Mouse (Mus musculus) spleen, postnatal 36 days (tissue): ENCODE results near the gene Atrnl1.

Experiments used
- DNase-seq, 2 experiments: peaks; one replicate each; pipeline ENCODE4 v3.0.0; 2022; ENCODE audit warnings: low spot score in 2 of 2, mixed read lengths in 1 of 2

The Atrnl1 gene

DNA sequence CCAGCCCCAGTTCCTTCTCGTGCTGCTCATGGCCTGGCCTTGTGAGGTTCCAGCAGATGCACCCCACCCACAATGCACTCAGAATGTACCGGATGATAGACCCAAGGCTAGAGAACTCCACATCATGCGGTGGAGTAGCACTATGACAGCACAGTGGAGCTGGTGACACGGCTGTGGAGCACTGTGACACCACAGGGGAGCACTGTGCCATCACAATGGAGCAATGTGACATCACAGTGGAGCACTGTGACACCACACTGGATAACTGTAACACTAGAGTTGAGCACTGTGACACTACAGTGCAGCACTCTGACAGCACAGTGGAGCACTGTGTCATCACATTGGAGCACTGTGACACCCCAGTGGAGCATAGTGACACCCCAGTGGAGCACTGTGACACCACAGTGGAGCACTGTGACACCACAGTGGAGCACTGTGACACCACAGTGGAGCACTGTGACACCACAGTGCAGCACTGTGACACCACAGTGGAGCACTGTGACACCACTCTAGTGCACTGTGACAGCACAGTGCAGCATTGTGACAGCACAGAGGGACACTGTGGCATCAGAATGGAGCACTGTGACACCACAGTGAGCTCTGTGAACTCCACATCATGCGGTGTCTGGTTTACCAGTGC lies 502.4 kb downstream of the Atrnl1 start:
- DNase-seq, result no peak

DNA sequence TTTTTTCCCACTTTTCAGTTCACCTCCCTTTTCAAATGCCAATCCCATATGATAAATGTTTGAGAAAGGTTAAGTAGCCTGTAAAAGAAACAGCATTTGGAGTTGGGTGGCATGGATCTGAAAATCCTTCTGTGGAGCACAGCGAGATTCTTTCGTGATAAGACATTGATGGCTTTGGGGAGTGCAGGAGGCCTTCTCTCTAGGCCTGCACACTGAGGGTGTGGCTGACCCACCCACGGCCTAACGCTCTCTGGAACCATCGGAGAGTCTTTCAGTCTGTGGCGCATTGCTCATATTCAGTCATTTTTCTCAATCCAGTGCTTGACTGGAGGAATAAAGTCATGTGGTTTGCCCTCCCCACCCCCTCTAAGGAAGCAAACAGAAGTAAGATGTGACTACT lies 506.8 kb downstream of the Atrnl1 start:
- no peak for DNase-seq

DNA sequence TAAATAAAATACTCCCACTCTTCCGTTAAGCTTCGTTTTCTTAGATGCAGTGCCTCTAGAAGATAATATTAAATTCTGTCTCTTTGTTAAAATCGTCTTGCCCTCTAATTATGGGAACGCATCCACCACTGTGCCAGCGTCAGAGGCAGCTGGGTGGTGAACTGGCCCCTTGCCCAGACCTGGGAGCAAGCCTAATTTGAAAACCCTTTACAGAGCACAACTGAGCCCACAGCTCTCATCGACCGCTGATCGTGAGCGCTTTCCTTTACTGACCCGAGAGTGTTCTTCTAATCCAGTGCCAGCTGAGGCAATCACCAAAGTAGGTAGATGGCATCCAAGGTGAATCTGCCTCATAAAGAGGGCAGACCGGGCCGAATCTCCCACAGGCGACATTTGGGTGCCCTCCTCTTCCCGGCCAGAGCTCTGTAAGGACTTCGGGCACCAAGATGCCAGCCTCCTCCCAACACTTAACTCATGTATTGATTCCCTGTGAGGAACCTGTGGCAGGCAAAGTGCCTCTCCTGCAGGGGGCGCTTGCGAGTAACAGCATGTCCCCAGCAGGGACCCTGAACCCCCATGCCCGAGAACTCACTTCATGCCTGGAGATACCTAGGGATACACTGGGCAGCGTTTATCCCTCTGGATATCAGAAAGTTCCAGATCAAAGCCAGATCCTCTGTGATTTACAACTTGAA lies 507.5 kb downstream of the Atrnl1 start:
- DNase-seq, result no peak

DNA sequence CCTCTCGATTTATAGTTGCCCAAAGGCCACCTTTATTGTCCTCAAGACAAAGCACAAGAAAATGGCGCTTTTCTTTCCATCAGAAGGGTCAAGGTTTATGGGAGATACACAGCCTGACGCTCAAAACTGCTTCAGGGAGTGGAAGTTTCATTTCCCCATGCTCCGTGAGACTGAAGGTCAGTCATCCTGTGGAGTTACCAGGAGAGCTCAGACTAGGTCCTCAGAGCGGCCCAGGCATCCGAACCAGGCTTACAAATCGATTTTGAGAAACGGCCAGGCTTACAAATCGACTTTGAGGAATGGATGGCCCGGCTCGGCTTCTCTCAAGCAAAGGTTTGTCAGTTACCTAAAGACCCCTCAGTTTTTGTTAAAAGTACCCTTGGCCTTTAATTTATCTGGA lies 508.0 kb downstream of the Atrnl1 start:
- no peak for DNase-seq

DNA sequence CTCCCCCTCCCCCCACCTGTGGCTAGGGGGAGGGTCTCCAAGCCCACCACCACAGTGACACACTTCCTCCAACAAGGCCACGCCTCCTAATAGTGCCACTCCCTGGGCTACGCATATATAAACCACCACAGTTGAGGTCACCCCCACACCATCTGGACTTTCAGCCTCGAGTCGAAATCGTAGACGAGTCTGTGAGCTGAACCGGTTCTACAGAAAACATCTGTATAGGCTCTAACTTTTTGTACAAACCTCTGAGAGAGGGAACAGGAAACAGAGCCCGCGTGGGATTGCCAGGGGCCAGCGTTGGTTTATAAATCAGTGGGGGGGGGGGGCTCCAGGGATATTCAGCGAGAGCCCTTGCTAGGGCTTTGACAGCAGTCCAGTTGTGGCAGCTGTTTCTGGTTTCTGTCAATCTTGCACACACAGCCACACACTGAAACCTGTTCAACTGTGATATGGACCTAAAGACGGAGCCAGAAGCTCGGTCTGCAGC lies 508.9 kb downstream of the Atrnl1 start:
- no peak for DNase-seq

DNA sequence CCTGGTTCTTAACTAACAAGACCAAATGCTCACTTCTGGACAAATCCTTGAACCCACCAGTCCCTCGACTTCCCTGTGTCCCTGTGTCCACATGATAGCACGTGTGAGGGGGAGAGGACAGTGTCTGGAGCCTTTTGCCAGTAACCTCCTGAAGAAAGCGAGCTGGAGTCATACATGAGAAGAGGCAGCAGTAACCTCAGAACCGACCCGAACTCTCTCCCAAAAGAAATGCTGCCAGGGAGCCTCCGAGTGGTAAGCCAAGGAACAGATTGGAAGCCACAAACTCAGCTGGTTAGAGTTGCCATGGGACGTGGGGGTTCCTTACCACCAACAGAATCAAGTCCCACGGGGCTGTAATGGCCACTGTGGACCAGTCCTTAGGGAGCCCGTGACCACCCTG lies 509.8 kb downstream of the Atrnl1 start:
- no peak for DNase-seq

DNA sequence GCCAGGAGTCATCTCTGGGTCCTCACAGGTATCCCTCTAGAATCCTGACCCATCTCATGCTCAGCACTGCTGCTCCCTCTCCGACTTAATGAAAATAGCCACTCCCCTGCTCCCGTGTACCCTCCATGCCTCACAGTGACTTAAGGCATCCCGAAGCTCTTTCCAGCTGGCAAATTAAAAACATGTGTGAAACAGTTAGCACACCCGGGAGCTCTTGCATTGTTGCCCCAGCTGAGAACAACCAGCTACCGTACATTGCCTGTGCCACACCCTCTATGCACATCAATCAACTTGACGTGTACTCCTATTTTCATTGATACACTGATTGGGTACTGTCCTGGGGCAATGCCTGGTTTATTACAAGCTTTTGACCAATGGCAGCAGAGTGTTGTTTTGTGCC lies 510.8 kb downstream of the Atrnl1 start:
- no peak for DNase-seq

DNA sequence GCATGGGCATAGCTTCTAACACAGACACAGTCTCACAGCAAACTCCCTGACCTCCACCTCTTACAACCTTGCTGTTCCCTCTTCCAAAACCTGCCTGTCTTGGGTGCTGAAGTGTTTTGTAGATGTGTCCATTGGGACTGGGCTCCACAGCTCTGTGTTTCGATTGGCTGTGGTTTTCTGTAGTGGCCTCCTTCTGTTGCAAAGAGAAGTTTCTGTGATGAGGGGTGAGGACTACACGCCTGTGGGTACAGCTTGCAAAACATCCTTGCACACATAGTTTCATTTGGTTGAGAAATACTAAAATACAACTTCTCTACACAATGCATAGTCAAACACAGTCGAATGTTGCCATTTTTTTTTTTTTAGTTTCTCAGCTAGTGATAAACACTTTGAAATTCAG lies 512.8 kb downstream of the Atrnl1 start:
- DNase-seq, result no peak

DNA sequence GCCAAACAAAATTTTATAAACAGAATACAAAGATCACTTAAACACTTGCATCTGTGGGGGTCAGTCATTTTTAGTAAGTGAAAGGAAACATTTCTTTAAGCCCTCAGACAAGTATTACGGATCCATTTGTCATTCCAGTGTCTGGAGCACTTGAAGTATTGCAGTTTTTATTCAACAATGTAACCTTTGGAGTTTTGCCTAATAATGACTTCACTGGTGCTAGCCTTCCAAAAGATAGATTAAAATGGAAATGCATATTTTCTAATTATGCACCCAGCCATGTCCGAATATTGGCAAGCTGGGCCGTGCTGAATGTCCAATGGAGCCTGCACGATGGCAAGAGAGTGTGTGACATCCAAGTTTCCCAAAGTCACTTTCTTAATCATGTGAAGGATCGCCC lies 513.7 kb downstream of the Atrnl1 start:
- DNase-seq, result no peak

DNA sequence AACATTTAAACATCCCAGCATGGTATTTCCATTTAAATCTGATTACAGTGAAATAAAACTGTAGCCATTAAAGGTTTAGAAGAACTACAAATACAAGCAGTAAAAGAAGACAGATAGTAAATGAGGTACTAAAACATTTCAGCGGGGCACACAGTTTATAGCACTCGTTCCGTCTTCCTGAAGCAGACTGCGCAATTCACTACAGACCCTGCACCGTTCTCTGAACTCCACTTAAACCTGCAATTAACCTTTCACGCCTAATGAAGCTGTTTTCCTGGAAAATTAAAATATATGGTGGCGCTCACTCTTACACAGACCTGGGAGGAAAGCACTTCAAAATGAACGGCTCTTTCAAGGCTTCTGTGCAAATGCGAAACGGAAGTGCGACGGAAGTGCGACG lies 514.2 kb downstream of the Atrnl1 start:
- DNase-seq, result no peak

DNA sequence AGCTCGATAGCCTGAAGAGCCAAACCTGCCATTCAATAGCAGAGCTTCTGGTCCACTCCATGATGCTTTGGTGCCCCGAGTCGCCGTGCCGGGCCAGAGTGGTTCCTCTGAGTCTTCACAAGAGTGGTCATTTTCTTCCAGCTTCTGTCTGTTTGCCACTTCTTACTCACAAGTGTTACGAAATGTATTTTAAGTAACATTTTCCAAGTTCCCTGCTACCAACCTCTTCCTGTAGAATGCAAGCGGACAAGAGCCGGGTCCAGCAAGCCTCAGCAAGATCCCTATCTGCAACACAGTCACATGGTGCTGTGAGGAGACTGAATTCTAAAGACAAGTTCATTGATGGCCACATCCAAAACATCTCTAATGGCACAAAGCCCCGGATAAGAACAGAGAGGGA lies 521.1 kb downstream of the Atrnl1 start:
- no peak for DNase-seq

DNA sequence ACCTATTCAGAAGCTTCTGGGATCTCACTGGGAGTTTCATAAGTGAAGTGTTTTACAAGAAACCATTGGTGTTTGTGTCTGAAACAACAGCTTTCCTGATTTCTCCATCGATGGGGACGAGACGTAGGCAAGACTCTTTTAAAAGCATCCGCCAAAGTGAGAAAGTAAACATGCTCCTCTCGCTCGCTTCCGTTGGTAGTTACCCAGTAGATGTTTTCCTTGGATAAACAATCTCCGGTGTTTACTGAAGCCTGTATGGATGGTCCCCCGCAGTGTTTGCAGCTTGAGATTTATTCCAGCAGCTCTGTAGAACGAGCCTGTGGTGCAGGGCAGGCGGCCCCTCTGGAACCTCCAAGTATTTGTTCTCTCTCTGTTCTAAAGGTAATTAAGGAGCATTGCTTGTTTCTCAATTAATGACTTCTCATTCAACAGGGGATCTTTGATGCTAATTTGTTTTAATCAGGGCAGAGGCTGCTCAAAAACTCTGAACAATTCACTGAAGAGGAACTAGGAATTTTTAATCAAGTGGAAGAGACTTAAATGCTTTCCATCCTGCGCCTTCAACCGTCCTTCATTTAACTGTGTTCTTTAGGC lies 529.5 kb downstream of the Atrnl1 start:
- DNase-seq, result no peak

DNA sequence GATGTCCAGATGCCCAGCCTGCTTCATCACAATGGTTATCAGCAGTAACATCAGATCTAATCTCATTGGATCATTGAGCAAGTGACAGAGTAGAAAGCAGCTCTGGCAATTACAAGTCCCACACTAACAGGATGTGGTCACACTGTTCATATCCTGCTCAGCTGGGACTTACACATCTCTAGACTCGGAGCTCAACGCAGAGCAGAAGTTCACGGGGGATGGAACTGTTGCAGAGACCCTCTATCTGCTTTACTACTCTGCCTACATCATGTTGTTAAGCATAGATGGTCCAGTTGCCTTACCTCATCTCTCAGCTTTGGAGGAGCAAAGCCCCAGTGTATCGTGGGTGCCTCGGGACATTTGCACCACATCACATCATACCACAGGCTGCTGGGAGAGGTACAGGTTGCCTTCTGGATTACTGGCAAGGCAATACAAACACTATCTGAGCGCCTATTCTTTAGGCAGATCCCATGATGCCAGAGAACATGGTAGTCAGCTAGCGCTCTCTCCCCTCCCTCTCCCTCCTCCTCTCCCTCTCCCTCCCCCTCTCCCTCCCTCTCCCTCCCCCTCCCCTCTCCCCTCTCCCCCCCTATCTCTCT lies 533.1 kb downstream of the Atrnl1 start:
- peak in 1 of 2 experiments; percentile 3 for DNase-seq

DNA sequence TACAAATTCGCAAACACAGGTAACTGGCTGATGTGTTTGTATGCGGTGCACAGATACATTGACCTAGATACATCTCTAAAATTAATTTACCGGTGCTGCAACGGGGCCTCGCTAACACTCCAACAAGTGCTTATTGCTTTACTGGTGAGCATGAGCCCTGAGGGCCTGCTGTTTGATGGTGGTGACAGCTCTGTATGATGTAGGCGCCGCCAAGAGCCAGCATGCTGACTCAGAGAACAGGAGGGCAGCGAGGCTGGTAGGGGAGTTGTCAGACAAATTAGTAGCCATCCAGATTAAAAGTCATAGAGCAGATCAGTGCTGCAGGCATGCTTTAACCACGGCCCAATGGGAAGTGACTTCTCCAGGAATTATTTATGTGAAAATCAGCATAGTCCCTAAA lies 534.7 kb downstream of the Atrnl1 start:
- no peak for DNase-seq

DNA sequence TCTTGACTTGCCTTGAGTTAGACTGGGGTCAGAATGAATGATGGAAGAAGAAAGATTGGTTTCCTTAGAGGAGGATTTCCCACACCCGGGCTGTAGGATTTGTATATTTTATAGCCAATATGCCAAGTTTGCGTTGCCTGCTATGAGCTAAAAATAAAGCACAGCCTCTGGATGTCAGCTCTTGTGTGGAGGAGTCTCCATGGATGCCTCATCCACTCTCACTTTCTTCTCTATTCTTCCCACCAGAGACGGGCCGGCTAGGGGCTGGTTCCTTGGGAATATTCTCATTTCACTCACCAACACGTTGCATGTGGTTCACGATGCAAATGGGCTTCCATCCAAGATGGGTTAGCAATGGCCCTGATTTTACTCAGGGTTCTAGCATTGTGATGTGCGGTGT lies 540.4 kb downstream of the Atrnl1 start:
- no peak for DNase-seq

DNA sequence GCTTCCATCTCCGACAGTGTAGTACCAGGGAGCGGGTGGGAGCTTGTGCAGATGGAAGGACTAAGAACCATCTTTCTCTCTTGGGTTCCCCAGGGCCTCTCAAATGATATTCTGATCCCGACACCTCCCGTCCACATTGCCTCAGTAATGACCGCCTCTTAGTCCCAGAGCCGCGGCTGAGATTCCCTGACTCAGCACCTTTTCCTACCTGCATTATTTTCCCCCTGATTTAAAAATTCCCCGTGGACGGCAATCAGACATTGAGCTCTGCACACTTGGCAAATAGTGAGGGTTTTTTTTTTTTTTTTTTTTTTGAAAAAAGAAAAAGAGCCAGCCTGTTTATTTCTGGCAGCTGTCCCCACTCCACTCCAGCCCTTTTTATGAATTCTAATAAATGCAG lies 550.7 kb downstream of the Atrnl1 start:
- no peak for DNase-seq

DNA sequence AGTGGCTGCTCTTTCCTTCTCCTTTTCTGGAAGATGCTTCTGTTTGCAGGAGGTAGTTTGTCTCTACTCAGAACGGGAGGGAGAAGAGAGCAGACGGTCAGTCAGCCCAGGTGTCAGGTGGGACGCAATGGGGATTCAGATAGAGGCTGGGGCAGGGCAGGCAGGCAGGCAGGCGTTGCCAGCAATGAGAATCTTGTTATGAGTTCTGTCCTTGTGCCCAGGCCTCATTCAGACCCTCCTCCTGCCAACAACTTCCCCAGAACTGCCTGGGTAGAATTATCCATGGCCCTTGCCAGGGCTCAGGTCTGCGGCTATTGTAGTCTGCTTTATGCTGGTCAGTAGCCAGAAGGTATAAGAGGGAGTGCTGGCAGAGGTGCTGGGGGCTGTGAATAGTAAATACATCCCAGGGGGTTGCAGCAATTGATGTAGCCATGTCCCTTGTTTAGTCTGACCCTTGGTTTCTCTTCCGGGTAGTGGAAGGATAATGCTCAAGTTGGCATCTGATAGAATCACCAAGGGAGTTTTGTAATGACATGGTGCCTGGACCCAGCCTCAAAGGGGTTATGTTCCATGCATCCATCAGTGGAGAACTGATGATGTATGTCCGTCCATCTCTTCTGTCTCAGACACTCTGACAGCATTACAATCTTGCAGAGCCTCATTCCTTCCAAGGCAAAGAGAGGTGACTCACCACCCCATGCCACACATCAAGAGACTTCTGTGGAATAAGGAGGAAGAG lies 554.2 kb downstream of the Atrnl1 start:
- no peak for DNase-seq

DNA sequence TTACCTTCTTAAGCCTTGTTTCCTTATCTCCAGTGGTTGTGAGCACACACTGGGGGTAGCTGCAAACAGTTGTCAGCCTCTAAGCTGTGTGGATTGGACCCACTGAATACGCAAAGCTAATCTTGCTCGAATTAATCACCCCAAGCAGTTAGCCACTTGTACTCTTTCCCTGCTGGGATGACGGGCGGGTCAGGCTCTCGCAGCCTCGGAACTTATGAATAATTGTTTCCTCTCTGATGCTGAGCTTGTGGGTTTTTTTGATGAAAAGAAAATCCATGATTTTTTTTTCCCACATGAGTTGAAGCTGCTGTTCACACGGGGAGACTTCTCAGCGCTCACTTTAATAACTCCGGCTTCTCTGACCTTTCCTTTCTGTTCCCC lies 554.8 kb downstream of the Atrnl1 start:
- no peak for DNase-seq

DNA sequence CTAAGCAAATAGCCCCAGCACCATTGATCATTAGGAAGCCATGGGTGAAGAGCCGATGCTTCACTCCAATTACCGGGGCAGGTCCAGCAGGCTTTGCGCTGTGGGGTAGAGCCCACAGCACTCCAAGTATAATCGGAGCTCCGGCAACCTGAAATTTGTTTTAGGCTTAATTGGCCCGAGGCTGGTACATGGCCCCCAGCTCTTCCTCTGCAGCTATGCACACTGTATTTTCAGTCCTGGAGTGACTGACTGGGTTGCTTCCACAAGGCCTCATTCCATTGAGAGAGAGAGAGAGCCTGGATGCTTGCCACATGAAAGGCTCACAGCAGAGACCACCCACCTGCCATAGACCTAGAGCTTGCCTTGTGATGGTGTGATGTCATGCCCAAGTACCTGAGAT lies 555.3 kb downstream of the Atrnl1 start:
- no peak for DNase-seq

DNA sequence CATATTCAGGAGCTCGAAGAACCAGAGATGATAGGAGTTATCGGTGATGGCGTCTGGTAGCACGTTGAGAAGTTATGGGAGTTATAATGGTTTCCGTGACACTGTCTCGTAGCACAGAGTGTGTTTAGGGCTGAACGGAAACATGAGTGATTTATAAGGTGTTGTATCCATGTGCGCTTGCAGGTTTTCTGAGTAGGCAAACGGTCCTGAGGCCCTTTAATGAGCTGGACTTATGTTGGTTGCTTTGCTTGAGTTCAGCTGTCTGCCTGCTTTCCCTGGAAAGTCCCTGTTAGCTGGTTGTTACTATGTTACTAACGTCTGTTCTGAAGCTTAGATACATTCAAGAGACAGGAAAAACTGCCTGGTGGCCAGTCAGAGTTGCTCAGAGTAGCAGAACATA lies 567.6 kb downstream of the Atrnl1 start:
- DNase-seq, result no peak

DNA sequence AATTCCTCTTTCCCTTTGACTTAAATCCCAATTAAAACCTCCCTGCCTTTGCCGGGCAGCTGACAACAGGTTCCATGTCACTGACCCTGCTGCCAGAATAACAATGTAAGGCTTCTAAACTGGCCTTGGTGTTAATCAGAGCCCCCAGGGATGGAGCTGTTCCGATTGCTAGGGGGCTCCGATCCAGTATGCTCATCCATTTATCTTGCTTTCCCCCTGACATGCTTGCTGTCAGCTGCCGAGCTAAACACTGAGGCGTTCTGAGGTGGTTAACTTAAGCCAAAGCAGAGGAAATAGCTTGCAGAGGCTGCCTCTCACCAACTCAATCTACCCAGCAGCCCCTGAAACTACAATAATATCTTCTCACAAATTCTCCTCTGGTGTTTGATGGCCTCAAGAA lies 569.9 kb downstream of the Atrnl1 start:
- DNase-seq, result no peak
